Mouse (Mus musculus): ENCODE measurements around the gene Wwox. TPM values are rescaled to one million over a fixed set of nuclear protein-coding genes. Genes with fewer than 3 reads are reported as not detected.

Gene Wwox
- total and polyA plus RNA-seq, 3 experiments = 7.6 to 61.8 (median 12.2) TPM

DNA sequence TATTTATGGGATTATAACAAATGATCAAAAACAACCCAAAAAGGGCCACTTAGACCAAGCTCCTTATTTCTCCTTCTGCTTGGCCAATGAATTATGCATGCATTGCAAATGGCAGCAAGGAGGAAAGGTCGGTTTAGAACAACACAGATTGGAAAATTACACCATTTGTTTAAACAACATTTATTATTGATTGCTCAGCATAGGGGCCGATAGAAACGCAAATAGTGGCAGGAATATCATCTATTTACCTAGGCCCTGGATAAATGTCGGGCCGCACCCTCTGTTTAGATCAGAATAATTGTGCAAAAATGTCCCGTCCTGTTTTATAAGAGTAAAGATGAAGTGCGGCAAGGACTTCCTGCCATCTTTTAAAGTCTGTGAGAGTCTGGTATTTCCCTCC lies 123.9 kb downstream of the Wwox start:
- no peaks in the 10 kb centered on the region for H3K27me3 ChIP-seq (ENCODE audit: control insufficient read depth in 1 of 2, insufficient read depth in 2 of 2, low read length in 2 of 2)
- no peaks in the 10 kb centered on the region for H3K9me3 ChIP-seq (replicated peaks; ENCODE audit: insufficient read depth, low read length)
- no peaks in the 10 kb centered on the region; a peak in 1 of 4 replicates for H3K36me3 ChIP-seq (ENCODE audit: control insufficient read depth in 1 of 2, insufficient read depth in 2 of 2, low read length in 2 of 2)
- no peaks in the 10 kb centered on the region for H3K79me2 ChIP-seq (ENCODE audit: control insufficient read depth, insufficient read depth, low read length, poor library complexity)
- H3K27ac ChIP-seq (ENCODE audit: control insufficient read depth, low read depth, low read length) = no peak overlapping the region
- no peak overlapping the region for H3K4me3 ChIP-seq (ENCODE audit: control insufficient read depth in 1 of 2, insufficient read depth in 1 of 2, low read depth in 2 of 2, low read length in 2 of 2)
- no peak for DNase-seq (ENCODE audit: low read depth, low spot score)
- TF ChIP-seq CHD1 (IDR thresholded peaks at IDR 0.05; ENCODE audit: low read depth, low read length) (no peak), RCOR1 (IDR thresholded peaks at IDR 0.05; ENCODE audit: low read depth, low read length) (no peak), ZKSCAN1 (IDR thresholded peaks at IDR 0.05; ENCODE audit: low read depth, low read length) (no peak), NRF1 (IDR thresholded peaks at IDR 0.05; ENCODE audit: insufficient read depth, low read depth, low read length, poor library complexity, severe bottlenecking) (no peak), MEF2A (IDR thresholded peaks at IDR 0.05; ENCODE audit: extremely low read depth, insufficient replicate concordance, low read depth, low read length, poor library complexity, severe bottlenecking) (no peak), ZNF384 (IDR thresholded peaks at IDR 0.05; ENCODE audit: low read depth, low read length) (no peak)
- H3K9ac ChIP-seq (ENCODE audit: control insufficient read depth, low read depth, low read length, poor library complexity, severe bottlenecking) = no peak overlapping the region
- H3K4me1 ChIP-seq (ENCODE audit: control insufficient read depth in 1 of 2, insufficient read depth in 2 of 2, low read length in 2 of 2) = peaks cover 1 to 3% of the 10 kb centered on the region in 2 experiments; a peak in 3 of 4 replicates

DNA sequence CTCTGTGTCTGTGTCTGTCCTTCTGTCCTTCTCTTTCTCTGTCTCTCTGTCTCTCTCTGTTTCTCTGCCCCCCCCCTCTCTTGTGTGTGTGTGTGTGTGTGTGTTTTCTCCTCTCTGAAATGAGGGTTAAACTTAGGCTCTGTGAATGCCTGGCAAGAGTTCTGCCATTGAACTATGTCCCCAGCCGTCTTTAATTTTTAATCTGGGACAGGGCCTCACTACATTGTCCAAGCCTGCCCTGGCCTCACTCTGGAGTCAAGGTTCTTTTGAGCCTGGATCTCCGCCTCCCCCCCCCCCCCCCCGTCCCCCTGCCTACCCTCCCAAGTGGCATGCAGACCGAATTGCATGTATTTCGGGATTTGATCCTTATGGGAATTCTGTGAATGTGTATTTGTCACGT lies 124.6 kb downstream of the Wwox start:
- Histone ChIP-seq H3K4me3 (ENCODE audit: control insufficient read depth in 1 of 2, insufficient read depth in 1 of 2, low read depth in 2 of 2, low read length in 2 of 2) (no peak overlapping the region), H3K4me1 (ENCODE audit: control insufficient read depth in 1 of 2, insufficient read depth in 2 of 2, low read length in 2 of 2) (peaks cover 3 to 9% of the 10 kb centered on the region in 2 experiments; a peak in 3 of 4 replicates), H3K27ac (ENCODE audit: control insufficient read depth, low read depth, low read length) (no peak overlapping the region), H3K9ac (ENCODE audit: control insufficient read depth, low read depth, low read length, poor library complexity, severe bottlenecking) (no peak overlapping the region), H3K9me3 (replicated peaks; ENCODE audit: insufficient read depth, low read length) (no peaks in the 10 kb centered on the region), H3K36me3 (ENCODE audit: control insufficient read depth in 1 of 2, insufficient read depth in 2 of 2, low read length in 2 of 2) (peaks cover 0 to 6% of the 10 kb centered on the region in 2 experiments; a peak in 2 of 4 replicates), H3K79me2 (ENCODE audit: control insufficient read depth, insufficient read depth, low read length, poor library complexity) (no peaks in the 10 kb centered on the region), H3K27me3 (ENCODE audit: control insufficient read depth in 1 of 2, insufficient read depth in 2 of 2, low read length in 2 of 2) (no peaks in the 10 kb centered on the region)
- TF ChIP-seq ETS1 (IDR thresholded peaks at IDR 0.05; ENCODE audit: low read depth, low read length) = no peak
- no peak for TF ChIP-seq BHLHE40 (IDR thresholded peaks at IDR 0.05; ENCODE audit: borderline replicate concordance, low read depth, low read length)
- no peak for TF ChIP-seq JUND (IDR thresholded peaks at IDR 0.05; ENCODE audit: low read depth, low read length)
- TF ChIP-seq SMC3 (IDR thresholded peaks at IDR 0.05; ENCODE audit: low read depth, low read length) = no peak
- TF ChIP-seq ZKSCAN1 (IDR thresholded peaks at IDR 0.05; ENCODE audit: low read depth, low read length) = no peak
- no peak for TF ChIP-seq KAT2A (conservative IDR thresholded peaks at IDR 0.05; ENCODE audit: low read depth, low read length)
- DNase-seq (ENCODE audit: low read depth, low spot score) = no peak

DNA sequence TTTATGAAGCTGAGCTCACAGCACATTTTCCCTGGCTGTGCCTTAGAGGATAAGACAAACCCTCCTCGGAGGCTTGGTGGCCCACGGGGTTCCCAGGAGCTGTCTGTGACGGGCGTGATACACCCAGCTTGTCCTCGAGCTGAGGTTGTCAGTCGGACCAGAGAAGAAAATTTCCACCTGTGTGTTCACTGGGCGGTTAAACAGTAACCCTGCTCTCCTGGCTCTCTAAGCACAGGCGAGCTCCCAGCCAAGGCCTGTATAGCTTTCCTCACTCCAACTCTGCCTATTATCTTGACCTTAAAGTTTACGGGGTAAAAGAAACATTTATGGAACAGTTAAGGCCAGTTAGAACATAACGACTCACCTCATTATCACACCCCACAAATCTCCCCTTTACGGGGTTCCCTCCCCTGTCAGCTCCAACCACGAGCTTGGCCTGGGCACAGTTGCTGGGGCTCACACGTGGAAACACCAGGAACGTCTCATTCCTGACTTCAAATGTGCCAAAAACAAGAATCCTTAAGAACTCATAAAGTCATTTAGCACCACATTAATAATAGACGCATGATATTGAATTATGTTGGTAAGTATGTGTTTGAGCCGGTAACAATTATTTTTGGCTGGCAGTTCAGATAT lies 129.2 kb downstream of the Wwox start:
- Histone ChIP-seq H3K79me2 (ENCODE audit: control insufficient read depth, insufficient read depth, low read length, poor library complexity) (no peaks in the 10 kb centered on the region), H3K4me3 (ENCODE audit: control insufficient read depth in 1 of 2, insufficient read depth in 1 of 2, low read depth in 2 of 2, low read length in 2 of 2) (no peak overlapping the region), H3K9me3 (replicated peaks; ENCODE audit: insufficient read depth, low read length) (no peaks in the 10 kb centered on the region), H3K27ac (ENCODE audit: control insufficient read depth, low read depth, low read length) (peak overlapping the region; percentile 38), H3K4me1 (ENCODE audit: control insufficient read depth in 1 of 2, insufficient read depth in 2 of 2, low read length in 2 of 2) (peaks cover 7 to 19% of the 10 kb centered on the region in 2 experiments), H3K9ac (ENCODE audit: control insufficient read depth, low read depth, low read length, poor library complexity, severe bottlenecking) (peak overlapping the region; percentile 18; the same call in 1 of the 2 replicates), H3K27me3 (ENCODE audit: control insufficient read depth in 1 of 2, insufficient read depth in 2 of 2, low read length in 2 of 2) (no peaks in the 10 kb centered on the region), H3K36me3 (ENCODE audit: control insufficient read depth in 1 of 2, insufficient read depth in 2 of 2, low read length in 2 of 2) (peaks cover 0 to 13% of the 10 kb centered on the region in 2 experiments; a peak in 2 of 4 replicates)
- DNase-seq (ENCODE audit: low read depth, low spot score) = peak; percentile 35
- TF ChIP-seq UBTF (IDR thresholded peaks at IDR 0.05; ENCODE audit: borderline replicate concordance, insufficient read depth, low read depth, low read length) (no peak), CTCF (IDR thresholded peaks at IDR 0.05 in 2 of 3, conservative IDR thresholded peaks at IDR 0.05 in 1 of 3; ENCODE audit: control insufficient read depth in 1 of 3, insufficient read depth in 1 of 3, low read depth in 2 of 3, low read length in 3 of 3, poor library complexity in 1 of 3, severe bottlenecking in 1 of 3) (no peak), TBP (IDR thresholded peaks at IDR 0.05; ENCODE audit: low read depth, low read length) (no peak), NELFE (IDR thresholded peaks at IDR 0.05; ENCODE audit: low read depth, low read length) (no peak), MEF2A (IDR thresholded peaks at IDR 0.05; ENCODE audit: extremely low read depth, insufficient replicate concordance, low read depth, low read length, poor library complexity, severe bottlenecking) (no peak), KAT2A (conservative IDR thresholded peaks at IDR 0.05; ENCODE audit: low read depth, low read length) (no peak), HCFC1 (IDR thresholded peaks at IDR 0.05; ENCODE audit: low read depth, low read length) (no peak), BHLHE40 (IDR thresholded peaks at IDR 0.05; ENCODE audit: borderline replicate concordance, low read depth, low read length) (no peak), RCOR1 (IDR thresholded peaks at IDR 0.05; ENCODE audit: low read depth, low read length) (no peak), MYB (IDR thresholded peaks at IDR 0.05; ENCODE audit: low read depth, low read length) (peak; percentile 82), ZC3H11A (IDR thresholded peaks at IDR 0.05; ENCODE audit: low read depth, low read length) (no peak), POLR2AphosphoS2 (IDR thresholded peaks at IDR 0.05; ENCODE audit: low read length) (no peak), GATA1 (IDR thresholded peaks at IDR 0.05; ENCODE audit: low read depth, low read length) (0 out of 2 replicates have a peak, but pooled peaks have one; percentile 41), SMC3 (IDR thresholded peaks at IDR 0.05; ENCODE audit: low read depth, low read length) (no peak), CHD1 (IDR thresholded peaks at IDR 0.05; ENCODE audit: low read depth, low read length) (no peak), JUND (IDR thresholded peaks at IDR 0.05; ENCODE audit: low read depth, low read length) (no peak), E2F4 (IDR thresholded peaks at IDR 0.05; ENCODE audit: borderline replicate concordance, low read depth, low read length) (no peak), MAZ (IDR thresholded peaks at IDR 0.05; ENCODE audit: low read depth, low read length) (no peak), MYC (IDR thresholded peaks at IDR 0.05; ENCODE audit: low read depth, low read length) (no peak)
